Mouse (Mus musculus) E14TG2a.4 (cell line): ENCODE measurements at regions not wholly inside any gene's neighbourhood (a gene's known extent, or its start where the extent isn't known, plus 50 kb on each side); places are given as distances from the start of the nearest gene placed in this dataset.

Experiments
- CTCF ChIP-seq: conservative IDR thresholded peaks from 2 replicates; pipeline ENCODE4 v1.5.1; 2014; ENCODE audit warnings: low read length
- NANOG ChIP-seq: IDR thresholded peaks from 2 replicates; pipeline ENCODE4 v1.6.1; 2014; ENCODE audit warnings: borderline replicate concordance, low read length, mixed read lengths

DNA sequence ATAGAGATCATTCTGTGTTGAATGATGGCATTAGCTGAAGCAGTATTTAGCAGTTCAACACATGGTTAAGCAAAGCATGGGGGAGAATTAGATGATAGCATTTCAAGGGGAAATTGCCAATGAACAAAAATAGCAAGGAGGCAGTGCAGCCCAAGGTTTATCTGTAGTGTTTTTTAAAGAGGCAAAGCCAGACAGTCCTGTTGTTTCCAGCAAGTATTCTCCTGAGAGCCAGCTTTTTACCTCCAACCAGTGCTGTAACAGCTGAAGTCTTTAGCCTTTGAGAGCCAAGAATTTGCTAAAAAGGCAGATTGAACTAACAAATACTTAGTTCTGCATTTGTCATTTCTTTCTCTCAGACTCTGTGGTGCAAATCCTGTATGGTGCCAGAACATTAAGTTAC lies 305.1 kb upstream of the Arx start:
- TF ChIP-seq CTCF (no peak), NANOG (no peak)
